ENCODE assay signal across 12 mouse cellular contexts in genomic region chr17:45794926-45795325, GRCm38 (mm10).
"Had no signal": no experiment of that assay in that cellular context is flagged by ENCODE, and none has a peak within 500 bp of the region (broad histone marks: within the 10 kb centered on the region; RNA-seq: fewer than 3 reads in every experiment).

No protein-coding gene starts in this region.

- DNase-seq: lung, adult 18-20 months; lung, embryonic 14.5 days; lung, postnatal 10 days; midbrain, embryonic 14.5 days; retina, postnatal 1 day; right cerebral cortex, adult 18-20 months; right cerebral cortex, postnatal 25 days; right cerebral cortex, postnatal 4 days; spleen, adult 18-20 months; thymus, adult 18-20 months; thymus, postnatal 14 days; thymus, postnatal 4 days had no signal
